Mouse (Mus musculus): ENCODE data around the gene Chl1. TPM values are rescaled to one million over a fixed set of nuclear protein-coding genes. Genes with fewer than 3 reads are reported as not detected.

Chl1 gene
- polyA plus RNA-seq, 1 experiment = not detected

GRCm38 (mm10) chr6:103572659-103573058 is 62.3 kb downstream of the Chl1 start:
- Histone ChIP-seq H3K27ac (ENCODE audit: insufficient read depth, low read length) (no peak overlapping the region), H3K9ac (ENCODE audit: low read depth, poor library complexity, severe bottlenecking) (no peak overlapping the region), H3K4me3 (ENCODE audit: low read depth, low read length) (no peak overlapping the region), H3K4me1 (ENCODE audit: control insufficient read depth, insufficient read depth, low read length) (no peaks in the 10 kb centered on the region), H3K36me3 (ENCODE audit: control insufficient read depth, insufficient read depth, low read length, poor library complexity, severe bottlenecking) (no peaks in the 10 kb centered on the region), H3K9me3 (replicated peaks; ENCODE audit: control insufficient read depth, insufficient read depth, low read length, poor library complexity, severe bottlenecking) (no peaks in the 10 kb centered on the region), H3K27me3 (ENCODE audit: control insufficient read depth, insufficient read depth, low read length, poor library complexity, severe bottlenecking) (no peaks in the 10 kb centered on the region)
- TF ChIP-seq CTCF (IDR thresholded peaks at IDR 0.05; ENCODE audit: low read depth, low read length) = no peak
- TF ChIP-seq POLR2A (IDR thresholded peaks at IDR 0.05; ENCODE audit: insufficient read depth, low read length) = no peak
- TF ChIP-seq EP300 (IDR thresholded peaks at IDR 0.05; ENCODE audit: insufficient read depth, low read depth, low read length) = no peak

GRCm38 (mm10) chr6:103584224-103584623 is 73.8 kb downstream of the Chl1 start:
- TF ChIP-seq CTCF (IDR thresholded peaks at IDR 0.05; ENCODE audit: low read depth, low read length) = no peak
- H3K27me3 ChIP-seq (ENCODE audit: control insufficient read depth, insufficient read depth, low read length, poor library complexity, severe bottlenecking) = no peaks in the 10 kb centered on the region
- no peak overlapping the region for H3K4me3 ChIP-seq (ENCODE audit: low read depth, low read length)
- H3K27ac ChIP-seq (ENCODE audit: insufficient read depth, low read length) = no peak overlapping the region
- H3K36me3 ChIP-seq (ENCODE audit: control insufficient read depth, insufficient read depth, low read length, poor library complexity, severe bottlenecking) = no peaks in the 10 kb centered on the region
- H3K9me3 ChIP-seq (replicated peaks; ENCODE audit: control insufficient read depth, insufficient read depth, low read length, poor library complexity, severe bottlenecking) = 0 out of 2 replicates have a peak, but pooled peaks cover 2% of the 10 kb centered on the region
- no peak overlapping the region for H3K9ac ChIP-seq (ENCODE audit: low read depth, poor library complexity, severe bottlenecking)
- H3K4me1 ChIP-seq (ENCODE audit: control insufficient read depth, insufficient read depth, low read length) = no peaks in the 10 kb centered on the region

GRCm38 (mm10) chr6:103585667-103586066 is 75.3 kb downstream of the Chl1 start:
- no peak for TF ChIP-seq CTCF (IDR thresholded peaks at IDR 0.05; ENCODE audit: low read depth, low read length)
- no peak for TF ChIP-seq EP300 (IDR thresholded peaks at IDR 0.05; ENCODE audit: insufficient read depth, low read depth, low read length)
- no peak for TF ChIP-seq POLR2A (IDR thresholded peaks at IDR 0.05; ENCODE audit: insufficient read depth, low read length)
- H3K4me1 ChIP-seq (ENCODE audit: control insufficient read depth, insufficient read depth, low read length) = no peaks in the 10 kb centered on the region
- H3K9me3 ChIP-seq (replicated peaks; ENCODE audit: control insufficient read depth, insufficient read depth, low read length, poor library complexity, severe bottlenecking) = 0 out of 2 replicates have a peak, but pooled peaks cover 2% of the 10 kb centered on the region
- H3K27me3 ChIP-seq (ENCODE audit: control insufficient read depth, insufficient read depth, low read length, poor library complexity, severe bottlenecking) = no peaks in the 10 kb centered on the region
- no peak overlapping the region for H3K27ac ChIP-seq (ENCODE audit: insufficient read depth, low read length)
- H3K36me3 ChIP-seq (ENCODE audit: control insufficient read depth, insufficient read depth, low read length, poor library complexity, severe bottlenecking) = no peaks in the 10 kb centered on the region
- no peak overlapping the region for H3K4me3 ChIP-seq (ENCODE audit: low read depth, low read length)
- no peak overlapping the region for H3K9ac ChIP-seq (ENCODE audit: low read depth, poor library complexity, severe bottlenecking)

- H3K9ac ChIP-seq (ENCODE audit: low read depth, poor library complexity, severe bottlenecking) = no peak overlapping the region
- H3K27ac ChIP-seq (ENCODE audit: insufficient read depth, low read length) = no peak overlapping the region
- no peaks in the 10 kb centered on the region for H3K4me1 ChIP-seq (ENCODE audit: control insufficient read depth, insufficient read depth, low read length)
- 0 out of 2 replicates have a peak, but pooled peaks cover 2% of the 10 kb centered on the region for H3K9me3 ChIP-seq (replicated peaks; ENCODE audit: control insufficient read depth, insufficient read depth, low read length, poor library complexity, severe bottlenecking)
- no peaks in the 10 kb centered on the region for H3K27me3 ChIP-seq (ENCODE audit: control insufficient read depth, insufficient read depth, low read length, poor library complexity, severe bottlenecking)
- H3K4me3 ChIP-seq (ENCODE audit: low read depth, low read length) = no peak overlapping the region
- no peak for TF ChIP-seq CTCF (IDR thresholded peaks at IDR 0.05; ENCODE audit: low read depth, low read length)
- TF ChIP-seq EP300 (IDR thresholded peaks at IDR 0.05; ENCODE audit: insufficient read depth, low read depth, low read length) = no peak
- no peak for TF ChIP-seq POLR2A (IDR thresholded peaks at IDR 0.05; ENCODE audit: insufficient read depth, low read length)
- H3K36me3 ChIP-seq (ENCODE audit: control insufficient read depth, insufficient read depth, low read length, poor library complexity, severe bottlenecking) = no peaks in the 10 kb centered on the region
These were observed 75.7 kb downstream of the Chl1 start for GRCm38 (mm10) chr6:103586081-103586480.

- no peaks in the 10 kb centered on the region for H3K27me3 ChIP-seq (ENCODE audit: control insufficient read depth, insufficient read depth, low read length, poor library complexity, severe bottlenecking)
- no peak overlapping the region for H3K27ac ChIP-seq (ENCODE audit: insufficient read depth, low read length)
- H3K9ac ChIP-seq (ENCODE audit: low read depth, poor library complexity, severe bottlenecking) = no peak overlapping the region
- no peaks in the 10 kb centered on the region for H3K4me1 ChIP-seq (ENCODE audit: control insufficient read depth, insufficient read depth, low read length)
- no peak for TF ChIP-seq EP300 (IDR thresholded peaks at IDR 0.05; ENCODE audit: insufficient read depth, low read depth, low read length)
- TF ChIP-seq POLR2A (IDR thresholded peaks at IDR 0.05; ENCODE audit: insufficient read depth, low read length) = no peak
- no peak for TF ChIP-seq CTCF (IDR thresholded peaks at IDR 0.05; ENCODE audit: low read depth, low read length)
- H3K4me3 ChIP-seq (ENCODE audit: low read depth, low read length) = no peak overlapping the region
- no peaks in the 10 kb centered on the region for H3K36me3 ChIP-seq (ENCODE audit: control insufficient read depth, insufficient read depth, low read length, poor library complexity, severe bottlenecking)
- H3K9me3 ChIP-seq (replicated peaks; ENCODE audit: control insufficient read depth, insufficient read depth, low read length, poor library complexity, severe bottlenecking) = no peaks in the 10 kb centered on the region
These were observed 91.7 kb downstream of the Chl1 start for GRCm38 (mm10) chr6:103602070-103602469.

- no peak for TF ChIP-seq CTCF (IDR thresholded peaks at IDR 0.05; ENCODE audit: low read depth, low read length)
- no peak for TF ChIP-seq POLR2A (IDR thresholded peaks at IDR 0.05; ENCODE audit: insufficient read depth, low read length)
- no peak for TF ChIP-seq EP300 (IDR thresholded peaks at IDR 0.05; ENCODE audit: insufficient read depth, low read depth, low read length)
- Histone ChIP-seq H3K9ac (ENCODE audit: low read depth, poor library complexity, severe bottlenecking) (no peak overlapping the region), H3K4me3 (ENCODE audit: low read depth, low read length) (no peak overlapping the region), H3K4me1 (ENCODE audit: control insufficient read depth, insufficient read depth, low read length) (no peaks in the 10 kb centered on the region), H3K36me3 (ENCODE audit: control insufficient read depth, insufficient read depth, low read length, poor library complexity, severe bottlenecking) (no peaks in the 10 kb centered on the region), H3K9me3 (replicated peaks; ENCODE audit: control insufficient read depth, insufficient read depth, low read length, poor library complexity, severe bottlenecking) (no peaks in the 10 kb centered on the region), H3K27me3 (ENCODE audit: control insufficient read depth, insufficient read depth, low read length, poor library complexity, severe bottlenecking) (no peaks in the 10 kb centered on the region), H3K27ac (ENCODE audit: insufficient read depth, low read length) (no peak overlapping the region)
These were observed 100.3 kb downstream of the Chl1 start for GRCm38 (mm10) chr6:103610656-103611055.

Measured in ES-Bruce4 (cell line).